Mouse (Mus musculus): ENCODE data around the gene Whamm. TPM values are rescaled to one million over a fixed set of nuclear protein-coding genes. Genes with fewer than 3 reads are reported as not detected.

Whamm gene
- total and polyA plus RNA-seq, 2 experiments from 2014 or later, result 5.4 to 6.2 TPM

- TF ChIP-seq CTCF (IDR thresholded peaks at IDR 0.05), result no peak
- H3K4me1 ChIP-seq (ENCODE audit: insufficient read depth, low read length), result peaks cover 5% of the 10 kb centered on the region; the same call in 1 of the 2 replicates
- no peak overlapping the region for H3K9ac ChIP-seq (replicated peaks; ENCODE audit: low read length, poor library complexity, severe bottlenecking)
- no peaks in the 10 kb centered on the region for H3K27me3 ChIP-seq (ENCODE audit: insufficient read depth, low read length)
- ATAC-seq (ENCODE audit: low FRiP score) (no peak), DNase-seq (ENCODE audit: low spot score) (no peak)
- WGBS, result 72% methylated on average over 6 of the region's 6 CpGs
- H3K4me3 ChIP-seq (ENCODE audit: low read depth, low read length), result peak overlapping the region; percentile 95
- H3K9me3 ChIP-seq (ENCODE audit: low read length), result no peaks in the 10 kb centered on the region
- H3K27ac ChIP-seq (ENCODE audit: low read depth, low read length), result no peak overlapping the region
- H3K36me3 ChIP-seq (ENCODE audit: insufficient read depth, low read length), result peaks cover 8% of the 10 kb centered on the region
- H3K4me2 ChIP-seq (ENCODE audit: low read depth, low read length, poor library complexity, severe bottlenecking), result peak overlapping the region; percentile 75
These were observed 1.7 kb downstream of the Whamm start for GRCm38 (mm10) chr7:81572610-81573268.

- DNase-seq (ENCODE audit: low spot score) (no peak), ATAC-seq (ENCODE audit: low FRiP score) (no peak)
- no peaks in the 10 kb centered on the region for H3K27me3 ChIP-seq (ENCODE audit: insufficient read depth, low read length)
- no peak overlapping the region for H3K27ac ChIP-seq (ENCODE audit: low read depth, low read length)
- no peak for TF ChIP-seq CTCF (IDR thresholded peaks at IDR 0.05)
- H3K4me1 ChIP-seq (ENCODE audit: insufficient read depth, low read length), result peaks cover 5% of the 10 kb centered on the region; the same call in 1 of the 2 replicates
- H3K36me3 ChIP-seq (ENCODE audit: insufficient read depth, low read length), result peaks cover 13% of the 10 kb centered on the region
- H3K4me2 ChIP-seq (ENCODE audit: low read depth, low read length, poor library complexity, severe bottlenecking), result no peak overlapping the region
- H3K9ac ChIP-seq (replicated peaks; ENCODE audit: low read length, poor library complexity, severe bottlenecking), result no peak overlapping the region
- WGBS, result 95% methylated on average over 6 of the region's 6 CpGs
- no peaks in the 10 kb centered on the region for H3K9me3 ChIP-seq (ENCODE audit: low read length)
- H3K4me3 ChIP-seq (ENCODE audit: low read depth, low read length), result no peak overlapping the region
These were observed 2.3 kb downstream of the Whamm start for GRCm38 (mm10) chr7:81573397-81573796.

- H3K27me3 ChIP-seq (ENCODE audit: insufficient read depth, low read length), result no peaks in the 10 kb centered on the region
- DNase-seq (ENCODE audit: low spot score) (no peak), ATAC-seq (ENCODE audit: low FRiP score) (no peak)
- no peak overlapping the region for H3K9ac ChIP-seq (replicated peaks; ENCODE audit: low read length, poor library complexity, severe bottlenecking)
- no peaks in the 10 kb centered on the region for H3K9me3 ChIP-seq (ENCODE audit: low read length)
- no peak overlapping the region for H3K27ac ChIP-seq (ENCODE audit: low read depth, low read length)
- no peak for TF ChIP-seq CTCF (IDR thresholded peaks at IDR 0.05)
- H3K36me3 ChIP-seq (ENCODE audit: insufficient read depth, low read length), result peaks cover 16% of the 10 kb centered on the region
- 93% methylated on average over 9 of the region's 9 CpGs for WGBS
- peaks cover 5% of the 10 kb centered on the region; the same call in 1 of the 2 replicates for H3K4me1 ChIP-seq (ENCODE audit: insufficient read depth, low read length)
- no peak overlapping the region for H3K4me2 ChIP-seq (ENCODE audit: low read depth, low read length, poor library complexity, severe bottlenecking)
- H3K4me3 ChIP-seq (ENCODE audit: low read depth, low read length), result no peak overlapping the region
These were observed 2.8 kb downstream of the Whamm start for GRCm38 (mm10) chr7:81573821-81574220.

- no peaks in the 10 kb centered on the region for H3K27me3 ChIP-seq (ENCODE audit: insufficient read depth, low read length)
- H3K4me3 ChIP-seq (ENCODE audit: low read depth, low read length), result no peak overlapping the region
- no peak overlapping the region for H3K27ac ChIP-seq (ENCODE audit: low read depth, low read length)
- no peak for TF ChIP-seq CTCF (IDR thresholded peaks at IDR 0.05)
- no peak overlapping the region for H3K4me2 ChIP-seq (ENCODE audit: low read depth, low read length, poor library complexity, severe bottlenecking)
- 94% methylated on average over 10 of the region's 10 CpGs for WGBS
- H3K9me3 ChIP-seq (ENCODE audit: low read length), result no peaks in the 10 kb centered on the region
- DNase-seq (ENCODE audit: low spot score), result no peak
- peaks cover 16% of the 10 kb centered on the region for H3K36me3 ChIP-seq (ENCODE audit: insufficient read depth, low read length)
- no peak overlapping the region for H3K9ac ChIP-seq (replicated peaks; ENCODE audit: low read length, poor library complexity, severe bottlenecking)
- no peak for ATAC-seq (ENCODE audit: low FRiP score)
- H3K4me1 ChIP-seq (ENCODE audit: insufficient read depth, low read length), result peaks cover 5% of the 10 kb centered on the region; the same call in 1 of the 2 replicates
These were observed 4.5 kb downstream of the Whamm start for GRCm38 (mm10) chr7:81575606-81576005.

- TF ChIP-seq CTCF (IDR thresholded peaks at IDR 0.05), result no peak
- Histone ChIP-seq H3K9ac (replicated peaks; ENCODE audit: low read length, poor library complexity, severe bottlenecking) (no peak overlapping the region), H3K4me3 (ENCODE audit: low read depth, low read length) (no peak overlapping the region), H3K4me1 (ENCODE audit: insufficient read depth, low read length) (peaks cover 5% of the 10 kb centered on the region; the same call in 1 of the 2 replicates), H3K36me3 (ENCODE audit: insufficient read depth, low read length) (peaks cover 16% of the 10 kb centered on the region), H3K27me3 (ENCODE audit: insufficient read depth, low read length) (no peaks in the 10 kb centered on the region), H3K4me2 (ENCODE audit: low read depth, low read length, poor library complexity, severe bottlenecking) (no peak overlapping the region), H3K9me3 (ENCODE audit: low read length) (no peaks in the 10 kb centered on the region), H3K27ac (ENCODE audit: low read depth, low read length) (no peak overlapping the region)
- DNase-seq (ENCODE audit: low spot score) (no peak), ATAC-seq (ENCODE audit: low FRiP score) (no peak)
- 87% methylated on average over 3 of the region's 3 CpGs for WGBS
These were observed 6.8 kb downstream of the Whamm start for GRCm38 (mm10) chr7:81577872-81578271.

GRCm38 (mm10) chr7:81578413-81578812 lies 7.3 kb downstream of the Whamm start:
- 93% methylated on average over 7 of the region's 7 CpGs for WGBS
- no peaks in the 10 kb centered on the region for H3K9me3 ChIP-seq (ENCODE audit: low read length)
- no peak overlapping the region for H3K4me2 ChIP-seq (ENCODE audit: low read depth, low read length, poor library complexity, severe bottlenecking)
- peaks cover 16% of the 10 kb centered on the region for H3K36me3 ChIP-seq (ENCODE audit: insufficient read depth, low read length)
- no peak overlapping the region for H3K9ac ChIP-seq (replicated peaks; ENCODE audit: low read length, poor library complexity, severe bottlenecking)
- no peak overlapping the region for H3K4me3 ChIP-seq (ENCODE audit: low read depth, low read length)
- no peaks in the 10 kb centered on the region for H3K27me3 ChIP-seq (ENCODE audit: insufficient read depth, low read length)
- DNase-seq (ENCODE audit: low spot score), result no peak
- H3K27ac ChIP-seq (ENCODE audit: low read depth, low read length), result no peak overlapping the region
- H3K4me1 ChIP-seq (ENCODE audit: insufficient read depth, low read length), result peaks cover 4% of the 10 kb centered on the region; the same call in 1 of the 2 replicates
- ATAC-seq (ENCODE audit: low FRiP score), result no peak
- no peak for TF ChIP-seq CTCF (IDR thresholded peaks at IDR 0.05)
